Mouse (Mus musculus): ENCODE measurements around the gene Gpr152. TPM values are rescaled to one million over a fixed set of nuclear protein-coding genes. Genes with fewer than 3 reads are reported as not detected.

The Gpr152 gene
- not detected in 2 replicates for polyA plus RNA-seq (2014; fragmentation: Nextera tagmentation; extraction: Ambion mirVana)

- 73% methylated on average over 2 of the region's 2 CpGs for WGBS
- no peak within 1 kb of the TSS for H3K27ac ChIP-seq (replicated peaks; ENCODE audit: low read depth, low read length)
- H3K9me3 ChIP-seq (replicated peaks; ENCODE audit: control insufficient read depth, low read length) = no peaks in the 10 kb centered on the region
- ATAC-seq (replicated peaks; ENCODE audit: insufficient number of reproducible peaks, low FRiP score, low TSS enrichment, low read depth) (no peak), DNase-seq (ENCODE audit: low spot score) (no peak)
- H3K4me1 ChIP-seq (ENCODE audit: control insufficient read depth, insufficient read depth, low read length) = no peaks in the 10 kb centered on the region
- H3K4me3 ChIP-seq (ENCODE audit: low read depth, low read length) = no peak within 1 kb of the TSS
- no peak within 1 kb of the TSS; the same call in 1 of the 2 replicates for H3K9ac ChIP-seq (replicated peaks; ENCODE audit: low read length)
- H3K36me3 ChIP-seq (replicated peaks; ENCODE audit: control insufficient read depth, insufficient read depth, low read depth, low read length) = no peaks in the 10 kb centered on the region
- no peaks in the 10 kb centered on the region for H3K27me3 ChIP-seq (ENCODE audit: control insufficient read depth, insufficient read depth, low read length)
- no peak within 1 kb of the TSS for H3K4me2 ChIP-seq (ENCODE audit: low read depth, low read length)
Measured at GRCm38 (mm10) chr19:4139446-4139845, at the start of gene Gpr152. TSS of gene Gpr152 (plus strand) at chr19:4139787.

- 94% methylated on average over 3 of the region's 3 CpGs for WGBS
- no peak overlapping the region for H3K4me3 ChIP-seq (ENCODE audit: low read depth, low read length)
Measured at GRCm38 (mm10) chr19:4090446-4090845, 49.1 kb upstream of the Gpr152 start.

GRCm38 (mm10) chr19:4091383-4091782 lies 48.2 kb upstream of the Gpr152 start:
- Histone ChIP-seq H3K4me3 (ENCODE audit: low read depth, low read length) (no peak overlapping the region), H3K4me2 (ENCODE audit: low read depth, low read length) (no peak overlapping the region), H3K9ac (replicated peaks; ENCODE audit: low read length) (no peak overlapping the region), H3K36me3 (replicated peaks; ENCODE audit: control insufficient read depth, insufficient read depth, low read depth, low read length) (no peaks in the 10 kb centered on the region), H3K4me1 (ENCODE audit: control insufficient read depth, insufficient read depth, low read length) (no peaks in the 10 kb centered on the region), H3K27me3 (ENCODE audit: control insufficient read depth, insufficient read depth, low read length) (no peaks in the 10 kb centered on the region), H3K27ac (replicated peaks; ENCODE audit: low read depth, low read length) (no peak overlapping the region), H3K9me3 (replicated peaks; ENCODE audit: control insufficient read depth, low read length) (no peaks in the 10 kb centered on the region)
- no peak for ATAC-seq (replicated peaks; ENCODE audit: insufficient number of reproducible peaks, low FRiP score, low TSS enrichment, low read depth)
- WGBS = 74% methylated on average over 2 of the region's 2 CpGs
- no peak for DNase-seq (ENCODE audit: low spot score)

More at GRCm38 (mm10) chr19:4090446-4090845, 49.1 kb upstream of the Gpr152 start:
- no peaks in the 10 kb centered on the region for H3K36me3 ChIP-seq (replicated peaks; ENCODE audit: control insufficient read depth, insufficient read depth, low read depth, low read length)
- ATAC-seq (replicated peaks; ENCODE audit: insufficient number of reproducible peaks, low FRiP score, low TSS enrichment, low read depth) (no peak), DNase-seq (ENCODE audit: low spot score) (no peak)
- no peaks in the 10 kb centered on the region for H3K27me3 ChIP-seq (ENCODE audit: control insufficient read depth, insufficient read depth, low read length)
- H3K9me3 ChIP-seq (replicated peaks; ENCODE audit: control insufficient read depth, low read length) = no peaks in the 10 kb centered on the region
- no peaks in the 10 kb centered on the region for H3K4me1 ChIP-seq (ENCODE audit: control insufficient read depth, insufficient read depth, low read length)
- H3K9ac ChIP-seq (replicated peaks; ENCODE audit: low read length) = no peak overlapping the region
- no peak overlapping the region for H3K27ac ChIP-seq (replicated peaks; ENCODE audit: low read depth, low read length)
- no peak overlapping the region for H3K4me2 ChIP-seq (ENCODE audit: low read depth, low read length)

- no peak overlapping the region for H3K4me2 ChIP-seq (ENCODE audit: low read depth, low read length)
- no peaks in the 10 kb centered on the region for H3K9me3 ChIP-seq (replicated peaks; ENCODE audit: control insufficient read depth, low read length)
- no peaks in the 10 kb centered on the region for H3K4me1 ChIP-seq (ENCODE audit: control insufficient read depth, insufficient read depth, low read length)
- H3K36me3 ChIP-seq (replicated peaks; ENCODE audit: control insufficient read depth, insufficient read depth, low read depth, low read length) = no peaks in the 10 kb centered on the region
- no peaks in the 10 kb centered on the region for H3K27me3 ChIP-seq (ENCODE audit: control insufficient read depth, insufficient read depth, low read length)
- WGBS = 88% methylated on average over 3 of the region's 3 CpGs
- DNase-seq (ENCODE audit: low spot score) (no peak), ATAC-seq (replicated peaks; ENCODE audit: insufficient number of reproducible peaks, low FRiP score, low TSS enrichment, low read depth) (no peak)
- H3K4me3 ChIP-seq (ENCODE audit: low read depth, low read length) = no peak overlapping the region
- no peak overlapping the region for H3K27ac ChIP-seq (replicated peaks; ENCODE audit: low read depth, low read length)
- H3K9ac ChIP-seq (replicated peaks; ENCODE audit: low read length) = no peak overlapping the region
Measured at GRCm38 (mm10) chr19:4092750-4093149, 46.8 kb upstream of the Gpr152 start.

- no peak for ATAC-seq (replicated peaks; ENCODE audit: insufficient number of reproducible peaks, low FRiP score, low TSS enrichment, low read depth)
- Histone ChIP-seq H3K36me3 (replicated peaks; ENCODE audit: control insufficient read depth, insufficient read depth, low read depth, low read length) (no peaks in the 10 kb centered on the region), H3K27ac (replicated peaks; ENCODE audit: low read depth, low read length) (no peak overlapping the region), H3K4me2 (ENCODE audit: low read depth, low read length) (no peak overlapping the region), H3K9me3 (replicated peaks; ENCODE audit: control insufficient read depth, low read length) (no peaks in the 10 kb centered on the region), H3K4me1 (ENCODE audit: control insufficient read depth, insufficient read depth, low read length) (no peaks in the 10 kb centered on the region), H3K27me3 (ENCODE audit: control insufficient read depth, insufficient read depth, low read length) (no peaks in the 10 kb centered on the region), H3K4me3 (ENCODE audit: low read depth, low read length) (no peak overlapping the region), H3K9ac (replicated peaks; ENCODE audit: low read length) (no peak overlapping the region)
- DNase-seq (ENCODE audit: low spot score) = no peak
- 79% methylated on average over 7 of the region's 7 CpGs for WGBS
Measured at GRCm38 (mm10) chr19:4093772-4094171, 45.8 kb upstream of the Gpr152 start.

GRCm38 (mm10) chr19:4094348-4094747 lies 45.2 kb upstream of the Gpr152 start:
- no peak for DNase-seq (ENCODE audit: low spot score)
- no peak overlapping the region for H3K27ac ChIP-seq (replicated peaks; ENCODE audit: low read depth, low read length)
- H3K36me3 ChIP-seq (replicated peaks; ENCODE audit: control insufficient read depth, insufficient read depth, low read depth, low read length) = no peaks in the 10 kb centered on the region
- no peaks in the 10 kb centered on the region for H3K27me3 ChIP-seq (ENCODE audit: control insufficient read depth, insufficient read depth, low read length)
- H3K4me3 ChIP-seq (ENCODE audit: low read depth, low read length) = no peak overlapping the region
- no peaks in the 10 kb centered on the region for H3K4me1 ChIP-seq (ENCODE audit: control insufficient read depth, insufficient read depth, low read length)
- H3K9ac ChIP-seq (replicated peaks; ENCODE audit: low read length) = no peak overlapping the region
- no peak for ATAC-seq (replicated peaks; ENCODE audit: insufficient number of reproducible peaks, low FRiP score, low TSS enrichment, low read depth)
- 63% methylated on average over 3 of the region's 3 CpGs for WGBS
- no peak overlapping the region for H3K4me2 ChIP-seq (ENCODE audit: low read depth, low read length)
- no peaks in the 10 kb centered on the region for H3K9me3 ChIP-seq (replicated peaks; ENCODE audit: control insufficient read depth, low read length)

GRCm38 (mm10) chr19:4094774-4095303 lies 44.7 kb upstream of the Gpr152 start:
- Histone ChIP-seq H3K36me3 (replicated peaks; ENCODE audit: control insufficient read depth, insufficient read depth, low read depth, low read length) (no peaks in the 10 kb centered on the region), H3K9me3 (replicated peaks; ENCODE audit: control insufficient read depth, low read length) (no peaks in the 10 kb centered on the region), H3K4me3 (ENCODE audit: low read depth, low read length) (no peak overlapping the region), H3K4me1 (ENCODE audit: control insufficient read depth, insufficient read depth, low read length) (peaks cover 4% of the 10 kb centered on the region; the same call in 1 of the 2 replicates), H3K27ac (replicated peaks; ENCODE audit: low read depth, low read length) (no peak overlapping the region), H3K9ac (replicated peaks; ENCODE audit: low read length) (no peak overlapping the region), H3K4me2 (ENCODE audit: low read depth, low read length) (no peak overlapping the region), H3K27me3 (ENCODE audit: control insufficient read depth, insufficient read depth, low read length) (peaks cover 3% of the 10 kb centered on the region)
- 73% methylated on average over 5 of the region's 5 CpGs for WGBS
- no peak for DNase-seq (ENCODE audit: low spot score)
- ATAC-seq (replicated peaks; ENCODE audit: insufficient number of reproducible peaks, low FRiP score, low TSS enrichment, low read depth) = no peak

GRCm38 (mm10) chr19:4095802-4096201 lies 43.8 kb upstream of the Gpr152 start:
- Histone ChIP-seq H3K27ac (replicated peaks; ENCODE audit: low read depth, low read length) (no peak overlapping the region), H3K9me3 (replicated peaks; ENCODE audit: control insufficient read depth, low read length) (no peaks in the 10 kb centered on the region), H3K4me1 (ENCODE audit: control insufficient read depth, insufficient read depth, low read length) (peaks cover 4% of the 10 kb centered on the region; the same call in 1 of the 2 replicates), H3K4me2 (ENCODE audit: low read depth, low read length) (no peak overlapping the region), H3K4me3 (ENCODE audit: low read depth, low read length) (no peak overlapping the region), H3K36me3 (replicated peaks; ENCODE audit: control insufficient read depth, insufficient read depth, low read depth, low read length) (no peaks in the 10 kb centered on the region), H3K9ac (replicated peaks; ENCODE audit: low read length) (no peak overlapping the region), H3K27me3 (ENCODE audit: control insufficient read depth, insufficient read depth, low read length) (peaks cover 11% of the 10 kb centered on the region)
- no peak for ATAC-seq (replicated peaks; ENCODE audit: insufficient number of reproducible peaks, low FRiP score, low TSS enrichment, low read depth)
- DNase-seq (ENCODE audit: low spot score) = no peak
- WGBS = 78% methylated on average over 3 of the region's 3 CpGs

Measured in embryonic facial prominence, embryonic 11.5 days (tissue).